Mouse (Mus musculus) central nervous system, embryonic 11.5 days (tissue): ENCODE measurements around the gene Mtmr2. TPM values are rescaled to one million over a fixed set of nuclear protein-coding genes. Genes with fewer than 3 reads are reported as not detected.

Experiments used
- polyA plus RNA-seq: library from polyadenylated mRNA; depleted of rRNA; stranded (reverse); fragments of >200 nt; gene quantifications from 2 replicates; pipeline ENCODE4 v1.2.3, GENCODE M21; 2012; rRNA removed

Gene Mtmr2
- 22.0 and 32.8 TPM in 2 replicates for polyA plus RNA-seq

DNA sequence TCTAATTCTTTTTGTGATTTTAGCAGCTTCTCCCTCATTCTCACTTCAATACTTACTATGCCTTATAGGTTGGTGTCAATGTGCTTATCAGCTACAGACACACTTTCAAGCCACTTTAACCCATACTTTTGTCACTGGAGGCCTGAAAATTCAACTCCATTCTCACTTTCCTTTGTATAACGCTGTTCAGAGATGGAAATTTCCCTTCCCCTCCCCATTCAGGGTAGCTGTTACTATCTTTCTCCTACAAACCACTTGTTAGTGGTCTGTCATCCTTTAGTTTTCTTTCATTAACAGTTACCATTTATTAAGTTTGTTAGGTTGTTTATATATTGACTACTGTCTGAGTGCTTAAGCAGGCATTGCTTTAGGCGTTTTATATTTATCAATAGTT, at the start of gene Mtmr2:
Mtmr2 (plus strand) TSS at position 7 of the 394 bp plus-strand sequence.

DNA sequence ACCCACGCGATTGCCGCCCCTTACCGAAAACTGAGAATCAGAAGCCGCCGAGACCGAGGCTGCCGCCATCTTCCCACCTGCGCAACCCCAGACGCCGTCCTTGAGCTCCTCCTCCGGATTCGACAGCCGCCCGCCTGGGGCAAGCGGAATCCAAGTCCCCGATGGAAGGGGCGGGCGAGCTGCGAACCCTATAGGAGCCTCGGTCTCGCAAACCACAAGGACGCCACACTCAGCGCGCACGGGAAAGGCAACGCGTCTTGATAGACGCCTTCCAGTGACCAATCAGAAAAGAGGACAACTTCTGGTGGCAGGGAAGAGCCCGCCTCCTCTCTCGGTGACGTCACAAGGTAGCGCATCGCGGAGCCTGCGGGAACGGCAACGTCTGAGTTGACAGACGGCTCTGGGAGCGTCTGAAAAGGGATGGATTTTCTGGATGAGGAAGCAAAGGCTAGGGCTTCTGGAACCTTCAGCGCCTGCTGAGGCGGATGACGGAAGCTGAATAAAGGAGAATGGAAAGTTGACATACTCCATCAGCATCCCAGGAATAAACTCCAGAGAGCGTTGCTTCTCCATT, 78.7 kb downstream of the Mtmr2 start, which contains the start of gene Cep57:
Cep57 (minus strand) TSS at position 276 of the 574 bp plus-strand sequence.

DNA sequence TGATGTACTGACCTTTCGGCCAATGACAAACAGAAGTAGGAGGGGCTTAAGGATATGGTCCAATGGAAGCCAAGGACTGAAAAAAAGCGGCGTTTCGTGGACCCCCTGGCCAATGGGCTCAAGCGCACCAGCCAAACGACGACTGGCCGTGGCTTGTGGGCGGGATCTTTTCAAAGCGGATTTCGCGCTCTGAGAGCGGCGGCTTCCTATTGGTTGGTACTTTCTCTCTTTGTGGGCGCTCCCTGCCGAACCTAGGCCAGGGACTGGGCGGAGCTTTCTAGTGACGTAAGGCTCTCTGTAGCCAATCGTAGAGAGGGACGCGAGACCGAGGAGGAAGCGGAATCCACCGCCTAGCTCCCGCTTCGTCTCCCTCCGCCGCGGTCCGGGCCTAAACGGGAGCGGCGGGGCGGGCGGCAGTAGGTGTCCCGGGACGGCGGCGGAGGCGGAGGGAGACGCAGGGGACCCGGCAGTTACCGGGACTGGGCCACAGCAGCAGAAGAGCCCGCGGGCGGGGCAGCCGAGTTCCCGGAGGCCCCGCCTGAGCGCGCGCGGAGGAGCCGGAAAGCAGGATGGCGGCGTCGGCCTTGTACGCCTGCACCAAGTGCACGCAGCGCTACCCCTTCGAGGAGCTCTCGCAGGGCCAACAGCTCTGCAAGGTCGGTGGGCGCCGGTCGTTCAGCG, 79.3 kb downstream of the Mtmr2 start, which contains the start of gene Fam76b:
Fam76b (plus strand) TSS at position 311 of the 681 bp plus-strand sequence.

Other genes starting within 250 kb of the Mtmr2 start
- 66.9 and 75.4 TPM in 2 replicates for gene Cep57, start 78.7 kb downstream of the Mtmr2 start, polyA plus RNA-seq
- 29.3 and 48.4 TPM in 2 replicates for gene Fam76b, start 79.3 kb downstream of the Mtmr2 start, polyA plus RNA-seq